Mouse (Mus musculus) central nervous system, embryonic 18 days (tissue): ENCODE data around the gene Olfr340. TPM values are rescaled to one million over a fixed set of nuclear protein-coding genes. Genes with fewer than 3 reads are reported as not detected.

Experiments used
- polyA plus RNA-seq: library from polyadenylated mRNA; depleted of rRNA; stranded (reverse); fragments of >200 nt; gene quantifications from 2 replicates; pipeline ENCODE4 v1.2.3, GENCODE M21; 2012; rRNA removed

Olfr340 gene
- polyA plus RNA-seq: not detected in 2 replicates

GRCm38 (mm10) chr2:36452287-36452686 lies at the start of gene Olfr340:
Gene Olfr340 (plus strand): TSS chr2:36452587.

GRCm38 (mm10) chr2:36418647-36419046 lies 33.7 kb upstream of the Olfr340 start, which contains the start of gene Olfr339:
Gene Olfr339 (plus strand): TSS chr2:36418947.

GRCm38 (mm10) chr2:36482368-36482767 lies 30.0 kb downstream of the Olfr340 start, which contains the start of gene Olfr341:
Gene Olfr341 (minus strand): TSS chr2:36482468.

Other genes with a start within 250 kb of the Olfr340 start
- 2.7 TPM in 2 replicates for gene Ptgs1, start 222.2 kb upstream of the Olfr340 start, polyA plus RNA-seq
- gene Olfr338, start 79.1 kb upstream of the Olfr340 start, polyA plus RNA-seq: not detected in 2 replicates
- not detected in 2 replicates for gene Olfr339, start 33.6 kb upstream of the Olfr340 start, polyA plus RNA-seq
- gene Olfr341, start 29.9 kb downstream of the Olfr340 start, polyA plus RNA-seq: not detected in 2 replicates
- not detected in 2 replicates for gene Olfr342, start 72.4 kb downstream of the Olfr340 start, polyA plus RNA-seq
- not detected in 2 replicates for gene Olfr344, start 114.1 kb downstream of the Olfr340 start, polyA plus RNA-seq
- gene Olfr345, start 187.5 kb downstream of the Olfr340 start, polyA plus RNA-seq: not detected in 2 replicates
- not detected in 2 replicates for gene Olfr346, start 233.2 kb downstream of the Olfr340 start, polyA plus RNA-seq